Mouse (Mus musculus) left cerebral cortex, postnatal 10 days (tissue): ENCODE data around the gene Rp2. TPM values are rescaled to one million over a fixed set of nuclear protein-coding genes. Genes with fewer than 3 reads are reported as not detected.
A peak's percentile ranks its signal among the peaks of the same experiment; 100 is the strongest.
"Not testable (repeated sequence)": the region's sequence is repeated elsewhere in the genome, so short reads cannot be mapped to it uniquely, and the experiment has no call there.

Source experiments
- DNase-seq, 2 experiments: peaks; one replicate each; pipeline ENCODE4 v3.0.0; 2021 to 2022; ENCODE audit warnings: low spot score in 2 of 2, mixed read lengths in 1 of 2; ENCODE audit errors: extremely low spot score in 1 of 2
- intact Hi-C: fragments of 180-260 bp; cut with DNase I; formaldehyde crosslinking; loops from one replicate; pipeline ENCODE4 v1.15.1; 2025
- total RNA-seq, 2 experiments: library from RNA; stranded (reverse); gene quantifications; 2 replicates each; pipeline ENCODE4 v1.2.3; 2021

Gene Rp2
- total RNA-seq, result 10 to 100 TPM; 13.1 to 14.0 TPM

- DNase-seq, result peak; percentile 74 to 85
- intact Hi-C loops, result no loop called here
Observed at GRCm38 (mm10) chrX:20364391-20365365, at the start of gene Rp2. TSS of gene Rp2 (plus strand) at chrX:20364481.

DNA sequence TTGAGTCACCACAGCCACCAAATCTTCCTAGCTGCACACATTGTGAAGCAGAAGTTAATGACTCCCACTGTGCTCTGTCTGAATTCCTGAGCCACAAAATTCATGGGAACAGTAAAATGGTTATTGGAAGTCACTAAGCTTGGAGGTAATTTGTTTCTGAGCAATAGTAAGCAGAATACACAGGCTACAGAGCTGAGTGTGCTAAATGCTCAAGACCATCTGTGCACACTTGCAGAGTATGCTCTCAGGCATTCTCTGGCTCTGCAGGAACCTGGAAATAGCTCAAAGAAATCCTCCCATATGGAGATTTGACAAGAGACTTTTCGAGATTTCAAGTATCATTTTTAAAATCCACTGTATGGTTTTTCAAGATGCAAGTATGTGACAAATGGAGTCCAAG is 31.5 kb upstream of the Rp2 start:
- intact Hi-C loops, result no loop called here

GRCm38 (mm10) chrX:20335722-20336121 is 28.6 kb upstream of the Rp2 start:
- intact Hi-C loops, result loop anchor here (2.0 to 5.0 kb wide), 2 partner anchors 173 to 313 kb away; no protein-coding TSS in a partner anchor
- peak; percentile 19 to 29 for DNase-seq

More for the DNA sequence above, 31.5 kb upstream of the Rp2 start:
- DNase-seq, result peak in 1 of 2 experiments; percentile 9

- no peak for DNase-seq
- intact Hi-C loops, result no loop called here
Observed at GRCm38 (mm10) chrX:20344980-20345379, 19.3 kb upstream of the Rp2 start.

- no peak for DNase-seq
- intact Hi-C loops, result no loop called here
Observed at GRCm38 (mm10) chrX:20346355-20346754, 17.9 kb upstream of the Rp2 start.

GRCm38 (mm10) chrX:20350241-20350640 is 14.0 kb upstream of the Rp2 start:
- intact Hi-C loops, DNase-seq: not testable (repeated sequence)

DNA sequence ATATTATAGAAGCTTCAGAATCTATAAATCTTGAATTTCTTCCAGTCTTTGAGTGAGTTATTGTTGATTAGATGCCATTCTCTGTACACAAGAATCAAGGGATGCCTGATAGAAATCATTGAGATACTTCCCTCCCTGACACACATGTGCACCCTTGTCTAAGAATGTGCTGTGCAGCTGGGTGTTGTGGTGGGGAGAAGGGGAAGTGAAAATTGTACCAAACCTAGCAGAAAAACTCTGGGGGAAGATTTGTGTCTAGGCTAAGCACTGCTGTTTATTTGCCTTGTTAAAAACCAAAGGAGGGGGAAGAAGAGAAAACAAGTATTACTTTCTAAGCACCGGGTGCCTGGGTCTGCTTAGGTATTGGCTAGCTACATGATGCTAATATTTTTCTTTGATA is 9.0 kb upstream of the Rp2 start:
- intact Hi-C loops, result no loop called here
- no peak for DNase-seq

DNA sequence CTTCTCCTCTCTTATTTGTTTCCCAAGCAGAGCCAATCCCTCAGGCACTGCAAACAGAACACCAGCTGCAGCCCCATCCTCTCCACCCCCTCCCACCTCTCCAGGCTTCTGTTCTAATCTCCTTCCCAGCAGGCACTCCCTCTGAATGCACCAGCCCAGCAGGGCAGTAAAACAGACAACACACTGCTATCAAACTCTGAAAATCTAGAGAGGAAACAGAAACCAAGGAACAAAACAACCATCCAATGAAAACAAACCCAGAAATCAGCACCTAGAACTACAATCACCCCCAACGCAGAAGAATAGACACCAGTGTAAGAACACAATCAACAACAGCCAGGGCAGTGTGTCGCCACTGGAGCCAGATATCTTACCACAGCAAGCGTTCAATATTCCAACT is 8.0 kb upstream of the Rp2 start:
- no peak for DNase-seq
- intact Hi-C loops, result no loop called here

- DNase-seq, result no peak
- intact Hi-C loops, result no loop called here
Observed at GRCm38 (mm10) chrX:20366036-20366435, 1.8 kb downstream of the Rp2 start.

GRCm38 (mm10) chrX:20379347-20380014 is 15.2 kb downstream of the Rp2 start:
- intact Hi-C loops, result no loop called here
- DNase-seq, result no peak

- no peak for DNase-seq
- intact Hi-C loops, result no loop called here
Observed at GRCm38 (mm10) chrX:20382260-20382659, 18.0 kb downstream of the Rp2 start.

- DNase-seq, result no peak
- intact Hi-C loops, result no loop called here
Observed at GRCm38 (mm10) chrX:20387006-20387405, 22.7 kb downstream of the Rp2 start.

DNA sequence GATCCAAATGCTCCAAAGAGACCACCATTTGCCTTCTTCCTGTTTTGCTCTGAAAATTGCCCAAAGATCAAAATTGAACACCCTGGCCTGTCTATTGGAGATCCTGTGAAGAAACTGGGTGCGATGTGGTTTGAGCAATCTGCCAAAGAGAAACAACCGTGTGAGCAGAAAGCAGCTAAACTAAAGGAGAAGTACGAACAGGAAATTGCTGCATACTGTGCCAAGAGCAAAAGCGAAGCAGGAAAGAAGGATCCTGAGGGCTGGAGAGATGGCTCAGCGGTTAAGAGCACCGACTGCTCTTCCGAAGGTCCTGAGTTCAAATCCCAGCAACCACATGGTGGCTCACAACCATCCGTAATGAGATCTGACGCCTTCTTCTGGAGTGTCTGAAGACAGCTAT is 27.7 kb downstream of the Rp2 start:
- intact Hi-C loops, DNase-seq: not testable (repeated sequence)

DNA sequence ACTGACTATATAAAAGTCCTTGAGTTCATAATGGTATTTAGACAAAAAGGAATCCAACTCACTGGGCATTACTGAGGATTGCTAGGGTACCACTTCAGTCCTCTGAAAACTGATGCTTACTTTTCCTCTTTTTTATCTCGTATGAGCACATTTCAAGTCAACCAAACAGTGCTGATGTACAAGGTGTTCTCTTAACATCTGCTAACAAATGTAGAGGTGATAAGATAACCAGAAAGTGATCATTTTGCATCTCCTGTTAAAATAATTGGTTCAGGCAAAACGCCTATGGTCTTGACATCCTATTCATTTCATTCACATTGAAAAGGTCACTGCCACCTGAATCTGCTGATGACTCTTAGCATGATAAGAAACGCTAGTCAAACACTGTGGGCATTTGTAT is 28.7 kb downstream of the Rp2 start:
- DNase-seq, result no peak
- intact Hi-C loops, result no loop called here

DNA sequence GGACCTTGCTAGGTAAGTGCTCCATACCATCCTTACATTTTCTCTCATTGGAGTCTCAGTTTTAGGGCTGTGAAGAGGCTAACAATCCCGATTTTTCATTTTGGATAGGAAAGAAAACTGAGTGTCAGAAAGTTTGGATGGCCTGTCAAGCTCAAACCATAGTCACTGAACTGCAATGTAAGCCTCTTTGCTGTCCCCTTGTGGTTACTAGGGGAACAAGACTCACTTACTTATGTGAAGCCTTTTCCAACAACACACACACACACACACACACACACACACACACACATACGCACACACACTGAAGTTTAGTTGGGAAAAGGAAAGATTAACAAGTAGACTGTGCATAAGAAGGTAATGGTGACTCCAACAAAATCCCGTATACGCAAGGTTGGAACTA is 39.8 kb downstream of the Rp2 start:
- no peak for DNase-seq
- intact Hi-C loops, result no loop called here

DNA sequence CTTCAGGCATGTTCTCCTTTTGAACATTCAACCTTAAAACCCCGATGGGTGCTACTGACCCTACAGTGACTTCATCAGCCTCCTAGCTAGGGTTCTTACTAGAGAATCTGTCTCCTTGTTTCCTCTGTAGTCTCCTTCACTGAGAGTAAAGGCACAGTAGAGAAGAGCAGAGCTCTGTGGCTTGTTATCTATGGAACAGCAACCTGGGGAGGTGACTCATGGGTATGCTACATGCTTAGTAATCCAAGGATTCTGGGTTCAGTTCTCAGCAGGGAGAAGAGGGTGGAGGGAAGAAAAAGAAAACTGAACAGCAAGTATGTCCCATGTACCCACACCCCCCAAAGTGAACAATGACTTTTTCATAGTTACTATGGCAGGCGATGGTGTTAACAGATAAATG is 42.6 kb downstream of the Rp2 start:
- intact Hi-C loops, result no loop called here
- no peak for DNase-seq

- intact Hi-C loops, result no loop called here
- no peak for DNase-seq
Observed at GRCm38 (mm10) chrX:20407676-20408075, 43.4 kb downstream of the Rp2 start.

DNA sequence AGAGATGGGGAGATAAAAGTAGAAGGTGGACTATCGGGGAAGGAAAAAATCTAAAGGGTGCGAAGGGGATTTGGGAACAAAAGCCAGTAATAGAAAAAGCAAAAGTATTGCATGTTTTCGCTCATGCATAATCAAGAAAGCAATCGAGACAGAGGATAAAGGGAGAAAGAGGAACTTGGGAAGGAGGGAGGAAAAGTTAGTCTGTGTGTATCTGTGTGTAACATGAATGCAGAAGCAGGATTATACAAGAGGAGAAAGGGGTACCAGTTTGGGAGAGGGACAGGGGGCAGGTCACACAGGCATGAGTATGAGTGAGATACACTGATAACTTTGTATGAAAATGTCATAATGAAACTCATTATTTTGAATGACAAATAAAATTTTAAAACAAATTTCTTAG is 47.1 kb downstream of the Rp2 start:
- DNase-seq, result no peak
- intact Hi-C loops, result no loop called here

- intact Hi-C loops, result no loop called here
- DNase-seq, result no peak
Observed at GRCm38 (mm10) chrX:20412221-20412620, 47.9 kb downstream of the Rp2 start.
